Mouse (Mus musculus) MEL (cell line): ENCODE data around the gene Cys1.

Source experiments
- CHD1 ChIP-seq: IDR thresholded peaks from 2 replicates; pipeline ENCODE4 v1.6.1; 2012; ENCODE audit warnings: low read depth, mild to moderate bottlenecking, inconsistent platforms, low read length, improper control_type of control experiment
- CTCF ChIP-seq, 3 experiments: IDR thresholded peaks in 2 of 3; conservative IDR thresholded peaks in 1 of 3; 2 replicates each; pipeline ENCODE4 v1.5.1; 2011 to 2012; ENCODE audit warnings: low read length in 3 of 3, low read depth in 2 of 3, mild to moderate bottlenecking in 2 of 3, improper control_type of control experiment in 1 of 3, inconsistent platforms in 1 of 3, mixed read lengths in 1 of 3, moderate library complexity in 1 of 3; ENCODE audit not compliant: control insufficient read depth in 1 of 3, insufficient read depth in 1 of 3, poor library complexity in 1 of 3, severe bottlenecking in 1 of 3
- GABPA ChIP-seq: IDR thresholded peaks from 2 replicates; pipeline ENCODE4 v1.6.1; 2012; ENCODE audit warnings: low read depth, mild to moderate bottlenecking, inconsistent platforms, low read length, improper control_type of control experiment, moderate library complexity
- GATA1 ChIP-seq: IDR thresholded peaks from 2 replicates; pipeline ENCODE4 v1.6.1; 2011; ENCODE audit warnings: low read depth, low read length, improper control_type of control experiment
- HCFC1 ChIP-seq: IDR thresholded peaks from 2 replicates; pipeline ENCODE4 v1.6.1; 2012; ENCODE audit warnings: low read depth, mild to moderate bottlenecking, inconsistent platforms, low read length, improper control_type of control experiment, moderate library complexity
- MAFK ChIP-seq: IDR thresholded peaks from 2 replicates; pipeline ENCODE4 v1.6.1; 2011; ENCODE audit warnings: low read depth, mild to moderate bottlenecking, low read length, improper control_type of control experiment, borderline replicate concordance
- MYB ChIP-seq: IDR thresholded peaks from 2 replicates; pipeline ENCODE4 v1.6.1; 2011; ENCODE audit warnings: mild to moderate bottlenecking, low read depth, low read length, improper control_type of control experiment
- NRF1 ChIP-seq: IDR thresholded peaks from 2 replicates; pipeline ENCODE4 v1.6.1; 2014; ENCODE audit warnings: low read depth, mild to moderate bottlenecking, inconsistent platforms, low read length, improper control_type of control experiment, moderate library complexity; ENCODE audit not compliant: poor library complexity, insufficient read depth, severe bottlenecking
- POLR2A ChIP-seq, 2 experiments: IDR thresholded peaks; 2 replicates each; pipeline ENCODE4 v1.6.1; 2011 to 2012; ENCODE audit warnings: low read length in 2 of 2, mild to moderate bottlenecking in 2 of 2, control low read depth in 1 of 2, improper control_type of control experiment in 1 of 2, low read depth in 1 of 2, moderate library complexity in 1 of 2; ENCODE audit not compliant: control insufficient read depth in 1 of 2, insufficient read depth in 1 of 2, poor library complexity in 1 of 2
- SMC3 ChIP-seq: IDR thresholded peaks from 2 replicates; pipeline ENCODE4 v1.6.1; 2011; ENCODE audit warnings: low read depth, low read length, improper control_type of control experiment
- USF1 ChIP-seq: IDR thresholded peaks from 2 replicates; pipeline ENCODE4 v1.6.1; 2014; ENCODE audit warnings: low read depth, mild to moderate bottlenecking, inconsistent platforms, low read length, improper control_type of control experiment, moderate library complexity
- ZC3H11A ChIP-seq: IDR thresholded peaks from 2 replicates; pipeline ENCODE4 v1.6.1; 2012; ENCODE audit warnings: low read depth, mild to moderate bottlenecking, inconsistent platforms, low read length, improper control_type of control experiment
- ZMIZ1 ChIP-seq: IDR thresholded peaks from 2 replicates; pipeline ENCODE4 v1.6.1; 2012; ENCODE audit warnings: low read depth, mild to moderate bottlenecking, inconsistent platforms, low read length, improper control_type of control experiment, moderate library complexity
- ZNF384 ChIP-seq: IDR thresholded peaks from 2 replicates; pipeline ENCODE4 v1.6.1; 2012; ENCODE audit warnings: low read depth, mild to moderate bottlenecking, inconsistent platforms, low read length, improper control_type of control experiment

GRCm38 (mm10) chr12:24706764-24707479, 25.3 kb upstream of the Cys1 start:
- TF ChIP-seq USF1, result no peak
- no peak for TF ChIP-seq GATA1
- no peak for TF ChIP-seq CTCF (IDR thresholded peaks at IDR 0.05 in 2 of 3, conservative IDR thresholded peaks at IDR 0.05 in 1 of 3; ENCODE audit: control insufficient read depth in 1 of 3, insufficient read depth in 1 of 3, low read depth in 2 of 3, low read length in 3 of 3, poor library complexity in 1 of 3, severe bottlenecking in 1 of 3)
- no peak for TF ChIP-seq ZNF384
- TF ChIP-seq MYB, result no peak
- TF ChIP-seq GABPA, result no peak
- TF ChIP-seq ZC3H11A, result no peak
- no peak for TF ChIP-seq MAFK
- TF ChIP-seq POLR2A (IDR thresholded peaks at IDR 0.05; ENCODE audit: control insufficient read depth in 1 of 2, insufficient read depth in 1 of 2, low read depth in 1 of 2, low read length in 2 of 2, poor library complexity in 1 of 2), result peak in 1 of 2 experiments; percentile 68; a peak in 3 of 4 replicates
- TF ChIP-seq CHD1, result peak; percentile 94
- TF ChIP-seq HCFC1, result 0 out of 2 replicates have a peak, but pooled peaks have one; percentile 6
- no peak for TF ChIP-seq SMC3
- TF ChIP-seq ZMIZ1, result no peak
- TF ChIP-seq NRF1, result no peak
